Mouse (Mus musculus) adrenal gland, adult 18-20 months (tissue): Measurements from ENCODE around the gene 1700037H04Rik. TPM values are rescaled to one million over a fixed set of nuclear protein-coding genes. Genes with fewer than 3 reads are reported as not detected.

Experiments used
- DNase-seq, 2 experiments: peaks; one replicate each; pipeline ENCODE4 v3.0.0; 2021 to 2022; ENCODE audit warnings: low spot score in 2 of 2
- long read RNA-seq, 2 experiments: library from polyadenylated mRNA; stranded (forward); transcript quantifications; one replicate each; pipeline ENCODE4 v2.0.0; 2021
- total RNA-seq, 2 experiments: library from RNA; stranded (reverse); gene quantifications; 1 replicate in 1 of 2; 2 replicates in 1 of 2; pipeline ENCODE4 v1.2.3; 2021

1700037H04Rik gene
- 100 to 1,000 TPM; 103 to 273 TPM for total RNA-seq
- long read RNA-seq, experiment 1, transcript 1700037H04Rik-202 (6 exons, 1,241 nt) = major isoform, 86 of 122 reads
- long read RNA-seq, experiment 1, transcript 1700037H04Rik-204 (3 exons, 1,647 nt) = minor isoform, 25 of 122 reads
- long read RNA-seq, experiment 1, partial matches to known transcripts = 2 of 122 reads
- long read RNA-seq, experiment 1, other reads (novel, unspliced or antisense) = 8 of 122 reads
- long read RNA-seq, experiment 2, transcript 1700037H04Rik-202 (6 exons, 1,241 nt) = major isoform, 35 of 84 reads
- long read RNA-seq, experiment 2, transcript 1700037H04Rik-204 (3 exons, 1,647 nt) = minor isoform, 33 of 84 reads
- long read RNA-seq, experiment 2, partial matches to known transcripts = 1 of 84 reads
- long read RNA-seq, experiment 2, other reads (novel, unspliced or antisense) = 14 of 84 reads

DNA sequence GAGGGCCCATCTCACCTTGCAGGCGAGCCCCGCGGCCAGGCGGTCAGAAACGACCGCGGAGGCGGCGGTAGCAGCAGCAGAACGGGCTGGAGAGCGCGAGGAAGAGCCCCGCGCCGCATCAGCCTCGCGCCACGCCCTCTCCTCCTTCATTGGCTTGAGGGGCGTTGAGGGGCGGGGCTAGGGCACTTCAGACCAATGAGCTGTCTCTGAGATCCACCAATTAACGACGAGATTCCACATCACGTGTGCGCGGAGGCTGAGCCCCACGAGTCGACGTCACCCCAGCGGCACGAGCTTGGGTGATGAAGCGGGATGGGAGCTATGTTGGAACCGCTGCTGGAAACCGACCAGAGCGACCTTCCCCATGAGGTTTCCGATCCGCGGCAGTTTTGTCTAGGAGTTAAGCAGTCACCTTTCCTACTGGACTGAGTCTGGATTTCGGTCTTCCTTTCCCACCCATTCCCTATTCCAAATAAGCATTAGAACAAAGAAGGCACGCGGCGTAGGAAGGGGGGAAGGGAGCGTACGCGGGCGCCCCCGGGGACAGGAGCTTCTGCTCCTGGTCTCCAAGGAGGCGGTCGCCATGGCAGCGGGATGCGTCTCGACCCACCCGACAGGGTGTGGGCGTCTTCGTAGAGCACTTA lies at the start of gene 1700037H04Rik:
TSS of gene 1700037H04Rik (minus strand) at position 144 of the 644 bp plus-strand sequence.
- peak; percentile 90 to 91 for DNase-seq

DNA sequence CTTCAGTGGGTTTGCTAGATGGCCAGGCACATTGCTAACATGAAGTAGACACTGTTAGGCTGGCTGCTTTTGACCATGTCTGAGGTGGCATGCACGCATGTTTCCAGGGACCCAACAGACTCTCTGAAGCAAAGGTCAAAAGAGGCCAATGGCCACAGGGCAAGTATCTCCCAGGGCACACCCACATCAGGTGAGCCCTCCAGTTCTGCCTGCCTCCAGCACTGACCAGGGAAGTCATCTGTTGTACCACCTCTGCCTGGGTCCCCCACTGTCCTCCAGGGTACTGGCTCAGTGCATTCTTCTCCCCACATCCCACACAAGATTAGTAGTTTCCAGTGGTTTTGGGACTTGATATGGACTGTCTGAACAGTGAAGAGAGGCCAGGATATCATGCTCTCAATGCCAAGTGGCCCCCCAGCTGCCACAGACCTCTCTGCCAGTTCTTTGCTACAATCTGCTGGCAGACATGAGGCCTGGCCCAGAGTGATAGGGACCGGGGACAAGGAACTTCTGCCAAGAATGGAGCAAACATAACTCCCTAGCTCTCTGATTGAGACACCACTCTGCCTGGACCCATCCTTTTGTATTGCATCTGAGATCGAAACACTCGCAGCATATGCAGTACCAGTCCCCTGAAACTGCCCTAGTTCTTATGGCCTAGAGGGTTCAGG lies 49.4 kb upstream of the 1700037H04Rik start:
- no peak for DNase-seq

DNA sequence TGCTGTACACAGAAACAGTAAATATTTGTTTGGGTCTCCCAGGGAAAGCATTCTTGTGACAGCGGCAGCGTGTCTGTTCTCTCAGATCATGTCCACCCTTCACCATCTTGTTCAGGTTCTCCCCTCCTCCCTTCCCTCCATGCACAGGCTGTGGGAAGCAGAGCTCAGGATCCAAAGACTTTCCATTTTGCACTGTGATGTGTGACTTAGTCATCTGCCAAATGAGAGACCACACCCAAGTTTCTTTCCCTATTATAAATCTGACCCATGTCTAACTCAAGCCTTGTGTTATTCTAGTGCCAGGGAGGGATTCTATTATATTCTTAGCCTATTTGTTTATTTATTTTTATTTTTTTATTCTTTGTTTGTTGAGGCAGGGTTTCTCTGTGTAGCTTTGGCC lies 48.5 kb upstream of the 1700037H04Rik start:
- DNase-seq = no peak

DNA sequence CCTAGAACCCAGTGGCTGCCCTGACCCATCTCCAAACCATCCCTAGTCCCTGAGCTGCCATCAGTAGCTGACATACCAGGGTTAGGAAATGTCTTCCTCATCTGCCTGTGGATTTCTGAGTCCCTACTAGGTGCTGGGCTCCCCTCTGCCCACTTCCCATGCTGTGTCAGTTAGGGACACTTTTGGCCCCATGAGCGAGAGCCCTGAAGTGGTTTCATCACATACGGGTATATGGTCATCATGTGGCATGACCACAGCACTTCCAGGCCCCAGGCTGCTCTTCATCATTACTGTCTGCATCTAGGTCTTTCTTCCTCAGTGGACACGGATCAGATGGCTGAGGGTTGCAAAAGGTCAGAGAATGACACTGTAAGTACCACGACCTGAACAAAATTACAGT lies 46.9 kb upstream of the 1700037H04Rik start, which contains the start of gene Ap5s1:
TSS of gene Ap5s1 (plus strand) at position 301 of the 400 bp plus-strand sequence.
- DNase-seq = no peak

DNA sequence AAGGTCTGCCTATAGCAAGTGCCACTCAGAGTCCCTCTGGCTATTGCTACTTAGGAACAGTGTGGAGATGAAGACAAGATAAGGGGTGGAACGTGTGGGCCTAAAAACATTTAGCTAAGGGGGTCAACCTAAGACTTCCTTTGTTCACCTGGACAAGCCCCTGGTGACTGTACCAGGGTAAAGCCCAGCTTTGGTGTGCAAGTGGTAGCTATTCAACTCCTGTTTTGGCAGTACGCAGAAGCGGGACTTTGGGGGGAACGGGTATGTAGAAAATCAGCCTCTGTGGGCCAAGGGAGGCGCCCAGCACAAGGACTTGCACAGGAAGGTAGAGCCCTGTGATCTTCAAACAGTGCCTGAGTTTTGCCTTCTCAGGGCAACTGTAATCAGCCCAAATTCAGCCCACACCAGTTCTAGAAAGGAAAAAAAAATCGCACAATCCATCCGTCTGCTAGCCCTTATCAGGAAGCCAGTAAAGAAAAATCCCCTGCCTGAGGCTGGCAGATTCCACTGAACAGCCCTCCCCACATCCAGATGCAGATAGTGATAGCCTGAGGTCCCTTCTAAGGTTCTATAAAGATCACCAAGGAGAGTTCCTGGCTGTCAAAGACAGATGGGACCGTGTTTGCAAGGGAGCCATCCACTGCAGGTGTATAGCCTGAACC lies 45.8 kb upstream of the 1700037H04Rik start:
- no peak for DNase-seq

DNA sequence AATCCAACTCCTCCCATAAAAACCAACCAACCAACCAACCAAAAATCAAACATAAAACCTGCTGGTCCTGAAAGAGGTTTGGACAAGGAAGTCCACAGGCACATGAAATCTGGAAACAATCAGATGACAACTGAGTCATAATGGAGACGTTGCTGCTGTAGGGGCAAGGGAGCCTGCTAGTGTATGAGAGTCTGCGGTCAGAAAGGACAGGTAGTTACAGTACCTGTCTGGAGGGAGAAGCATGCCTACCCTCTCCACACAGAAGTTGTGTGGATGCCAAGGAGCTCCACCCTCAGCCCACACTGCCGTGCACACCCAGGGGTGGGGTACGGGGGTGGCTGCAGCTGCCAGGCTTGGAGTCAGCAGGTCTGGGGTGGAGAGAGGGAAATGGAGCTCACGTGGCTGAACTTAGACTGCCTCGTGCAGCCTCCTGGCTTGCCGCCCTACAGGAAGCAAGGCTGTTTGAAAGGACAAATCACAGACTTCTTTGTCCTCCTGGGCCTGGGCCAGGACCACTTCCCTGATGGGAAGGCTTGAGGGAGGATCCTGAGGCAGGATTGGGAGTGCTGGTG lies 44.6 kb upstream of the 1700037H04Rik start:
- peak; percentile 83 to 84 for DNase-seq

DNA sequence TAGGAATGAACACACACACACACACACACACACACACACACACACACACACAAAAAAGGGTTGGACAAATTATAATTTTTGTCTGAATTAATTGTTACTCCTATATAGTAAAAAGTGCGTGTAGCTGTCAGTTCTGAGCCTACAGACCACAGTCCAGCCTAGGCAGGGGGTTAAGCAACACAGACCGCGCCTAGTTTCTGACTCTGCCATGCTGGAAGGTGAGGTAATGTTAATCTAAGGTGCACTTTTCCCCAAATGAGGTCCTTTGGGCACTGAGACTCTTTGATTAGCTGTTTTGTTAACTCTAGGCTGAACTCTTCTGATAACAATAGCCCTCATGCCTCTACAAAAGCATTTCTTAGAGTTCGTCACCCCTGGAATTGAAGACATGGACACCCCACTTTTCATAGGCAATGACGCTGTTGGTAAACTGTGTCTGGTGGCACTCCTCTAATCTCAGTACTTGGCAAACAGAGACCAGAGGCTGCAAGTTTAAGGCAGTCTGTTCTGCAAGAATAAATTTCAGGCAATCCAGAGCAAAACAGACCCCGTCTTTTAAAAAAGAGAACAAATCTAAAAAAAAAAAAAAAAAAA lies 44.0 kb upstream of the 1700037H04Rik start:
- no peak for DNase-seq

DNA sequence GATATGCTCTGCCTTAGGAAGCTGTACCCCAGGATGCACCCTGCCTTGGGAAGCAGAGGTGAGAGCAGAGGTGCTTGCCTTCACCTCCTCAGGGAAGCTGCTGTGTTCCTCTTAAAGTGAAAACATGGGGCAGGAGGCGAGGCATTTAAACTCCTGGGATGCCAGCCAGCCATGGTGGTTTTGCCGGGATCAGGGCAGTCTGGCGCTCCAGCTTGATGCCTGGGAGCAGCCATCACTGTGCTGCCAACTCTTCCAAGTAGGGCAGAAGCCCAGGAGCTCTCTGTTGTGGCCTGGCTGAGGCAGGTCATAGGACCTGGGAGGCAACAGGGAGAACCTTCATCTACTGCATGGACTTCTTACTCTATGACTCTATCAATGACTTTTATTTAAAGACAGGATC lies 41.4 kb upstream of the 1700037H04Rik start:
- DNase-seq = no peak

DNA sequence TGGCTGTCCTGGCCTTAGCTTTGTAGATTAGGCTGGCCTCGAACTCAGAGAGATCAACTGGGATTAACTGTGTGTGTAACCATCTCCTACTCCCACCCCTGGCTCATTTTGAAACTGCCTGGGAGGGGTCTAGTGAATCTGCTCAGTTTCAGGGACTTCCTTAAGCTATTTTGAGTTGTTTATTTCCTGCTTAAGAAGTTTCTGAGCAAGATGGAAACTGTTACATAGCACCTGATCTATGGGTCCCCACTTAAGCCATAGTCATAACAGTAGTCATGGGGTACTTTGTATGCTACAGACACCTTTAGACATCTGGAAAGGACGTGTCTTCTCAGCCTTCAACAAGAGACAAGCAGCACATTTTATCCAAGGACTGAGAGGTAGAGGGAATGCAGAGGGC lies 40.8 kb upstream of the 1700037H04Rik start:
- no peak for DNase-seq

DNA sequence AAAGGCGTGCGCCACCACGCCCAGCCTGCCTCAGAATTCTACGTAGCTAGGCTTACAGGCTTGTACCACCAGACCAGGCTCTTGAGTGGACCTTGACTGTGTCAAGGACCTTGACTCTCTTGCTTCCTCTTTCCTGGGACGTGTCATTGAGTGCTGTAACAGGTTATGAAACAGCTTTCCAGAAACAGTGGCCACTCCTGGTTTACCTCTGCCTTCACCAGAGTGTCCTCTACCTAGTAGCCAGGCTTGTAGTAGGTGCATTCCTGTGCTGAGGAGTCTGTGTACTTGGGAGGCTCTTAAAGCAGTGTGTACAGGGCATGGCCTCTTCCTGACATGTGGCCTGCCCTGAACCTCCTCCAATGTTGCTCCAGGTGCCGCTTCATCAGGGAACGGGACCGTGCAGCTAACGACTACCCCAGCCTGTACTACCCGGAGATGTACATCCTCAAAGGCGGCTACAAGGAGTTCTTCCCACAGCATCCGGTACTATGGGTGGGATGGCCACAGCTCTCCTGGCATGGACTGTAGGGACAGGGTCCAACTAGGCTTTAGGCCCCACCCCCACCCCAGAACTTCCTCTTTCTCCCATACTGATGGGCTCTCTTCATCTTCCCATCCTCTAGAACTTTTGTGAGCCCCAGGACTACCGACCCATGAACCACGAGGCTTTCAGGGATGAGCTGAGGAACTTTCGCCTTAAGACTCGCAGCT lies 36.9 kb upstream of the 1700037H04Rik start:
- no peak for DNase-seq

DNA sequence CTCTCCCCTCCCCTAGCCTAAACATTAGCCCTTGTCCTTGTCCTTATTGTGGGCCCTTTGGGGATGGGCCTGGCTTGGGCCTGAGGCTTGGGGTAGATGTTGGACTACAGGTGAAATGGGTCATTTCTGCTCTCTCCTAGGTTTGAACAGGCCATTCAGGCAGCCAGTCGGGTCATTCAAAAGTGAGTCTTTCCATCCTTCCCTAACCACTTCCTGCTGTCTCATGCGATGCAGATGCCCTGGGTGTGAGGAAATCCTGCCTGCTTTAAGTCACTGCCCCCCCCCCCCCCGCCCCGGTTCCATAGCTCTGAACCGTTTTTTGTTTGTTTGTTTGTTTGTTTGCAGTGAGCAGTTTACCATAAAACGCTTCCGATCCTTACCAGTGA lies 31.1 kb upstream of the 1700037H04Rik start:
- DNase-seq = no peak

DNA sequence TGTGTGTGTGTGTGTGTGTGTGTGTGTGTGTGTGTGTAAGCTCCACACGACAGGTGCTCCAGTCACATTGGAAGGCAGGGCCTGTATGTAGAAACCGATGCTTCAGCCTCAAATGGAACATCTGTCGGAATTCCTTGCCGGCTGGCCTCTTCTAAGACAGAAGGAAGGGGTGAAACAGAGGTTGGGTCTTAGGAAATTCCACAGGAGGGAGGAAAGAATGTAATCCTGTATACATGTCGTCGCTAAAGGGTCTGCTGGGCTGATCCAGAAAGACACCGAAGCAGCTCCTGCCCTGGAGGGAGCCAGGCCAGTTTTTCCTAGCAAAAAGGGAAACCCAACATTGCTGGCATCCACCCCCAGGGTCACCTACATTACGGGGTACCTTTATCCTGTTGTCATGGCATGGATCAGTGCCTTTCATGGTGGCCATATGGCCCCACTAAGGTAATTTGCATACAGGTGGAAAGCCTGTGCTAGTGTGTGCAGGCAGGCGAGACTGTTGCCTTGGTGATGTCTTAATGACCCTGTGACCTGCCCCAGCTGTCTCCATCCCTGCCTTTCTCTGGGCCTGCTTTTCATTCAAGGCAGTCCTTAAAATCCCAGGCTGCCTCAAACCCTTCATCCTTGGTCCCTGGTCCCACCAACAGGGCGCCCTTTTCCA lies 30.6 kb upstream of the 1700037H04Rik start:
- no peak for DNase-seq

DNA sequence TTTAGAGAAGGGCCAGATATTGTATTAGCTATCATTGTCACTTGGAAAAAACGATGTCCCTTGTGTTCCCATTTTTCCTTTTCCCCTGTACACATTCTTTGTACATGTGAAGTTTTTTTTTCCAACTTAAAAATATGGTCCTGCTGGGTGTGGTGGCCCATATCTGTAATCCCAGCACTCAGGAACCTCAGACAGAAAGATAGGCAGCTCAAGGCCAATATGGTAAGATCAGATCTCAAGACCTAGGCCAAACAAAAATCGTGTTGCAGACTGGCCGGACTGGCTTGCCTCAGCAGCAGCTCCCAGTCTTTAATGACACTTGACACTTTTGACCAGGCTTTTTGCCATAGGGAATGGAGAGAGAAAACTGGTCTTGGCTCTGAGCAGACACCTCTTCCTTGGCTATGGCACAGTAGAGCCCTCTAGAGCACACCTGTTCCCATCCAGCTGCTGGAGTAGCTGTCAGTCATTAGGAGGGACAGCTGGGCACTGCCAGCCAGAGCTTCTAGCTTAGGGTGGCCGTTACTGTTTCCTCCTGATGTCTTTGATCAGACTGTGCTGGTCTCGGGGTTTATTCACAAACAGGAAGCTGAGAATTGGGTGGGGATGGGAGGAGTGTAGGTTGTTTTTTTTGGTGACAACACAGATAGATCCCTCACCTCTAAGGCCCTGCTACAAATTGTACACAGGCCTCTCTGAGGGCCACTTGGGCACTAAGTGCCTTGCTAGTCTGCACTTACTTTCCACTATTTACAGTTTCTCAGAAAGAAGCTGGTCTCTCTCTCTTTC lies 29.8 kb upstream of the 1700037H04Rik start:
- DNase-seq = no peak

DNA sequence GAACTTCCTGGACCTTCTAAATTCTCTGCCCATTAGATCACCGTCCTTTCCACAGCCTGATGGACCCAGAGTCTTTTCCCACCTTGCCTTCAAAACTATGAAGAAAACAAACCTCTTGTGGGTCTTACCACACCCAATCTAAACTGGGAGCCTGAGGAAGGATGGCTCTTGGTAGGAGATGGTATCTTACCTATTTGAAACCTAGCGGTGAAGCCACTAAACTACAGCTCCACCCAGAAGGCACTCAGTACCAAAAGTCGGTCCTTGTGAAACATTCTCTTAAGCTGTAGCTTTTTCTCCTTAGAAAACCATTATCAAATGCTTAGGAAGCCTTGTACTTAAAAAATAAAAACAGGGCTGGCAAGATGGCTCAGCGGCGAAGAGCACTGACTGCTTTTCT lies 28.4 kb upstream of the 1700037H04Rik start:
- no peak for DNase-seq

DNA sequence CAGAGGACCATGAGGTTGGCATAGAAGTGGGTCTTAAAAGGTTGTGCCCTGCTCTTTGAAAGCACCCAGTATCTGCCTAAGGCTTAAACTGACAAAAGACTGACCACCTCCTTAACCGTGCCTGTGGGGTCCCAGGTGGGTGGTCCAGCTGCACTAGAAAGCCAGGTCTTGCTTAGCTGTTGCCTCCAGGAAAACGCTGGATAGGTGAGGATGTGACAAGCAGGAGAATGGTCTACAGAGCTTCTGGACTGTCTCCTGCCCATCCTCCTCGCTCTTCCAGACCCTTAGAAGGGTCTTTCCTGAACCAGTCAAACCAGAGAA lies 27.7 kb upstream of the 1700037H04Rik start:
- DNase-seq = no peak

DNA sequence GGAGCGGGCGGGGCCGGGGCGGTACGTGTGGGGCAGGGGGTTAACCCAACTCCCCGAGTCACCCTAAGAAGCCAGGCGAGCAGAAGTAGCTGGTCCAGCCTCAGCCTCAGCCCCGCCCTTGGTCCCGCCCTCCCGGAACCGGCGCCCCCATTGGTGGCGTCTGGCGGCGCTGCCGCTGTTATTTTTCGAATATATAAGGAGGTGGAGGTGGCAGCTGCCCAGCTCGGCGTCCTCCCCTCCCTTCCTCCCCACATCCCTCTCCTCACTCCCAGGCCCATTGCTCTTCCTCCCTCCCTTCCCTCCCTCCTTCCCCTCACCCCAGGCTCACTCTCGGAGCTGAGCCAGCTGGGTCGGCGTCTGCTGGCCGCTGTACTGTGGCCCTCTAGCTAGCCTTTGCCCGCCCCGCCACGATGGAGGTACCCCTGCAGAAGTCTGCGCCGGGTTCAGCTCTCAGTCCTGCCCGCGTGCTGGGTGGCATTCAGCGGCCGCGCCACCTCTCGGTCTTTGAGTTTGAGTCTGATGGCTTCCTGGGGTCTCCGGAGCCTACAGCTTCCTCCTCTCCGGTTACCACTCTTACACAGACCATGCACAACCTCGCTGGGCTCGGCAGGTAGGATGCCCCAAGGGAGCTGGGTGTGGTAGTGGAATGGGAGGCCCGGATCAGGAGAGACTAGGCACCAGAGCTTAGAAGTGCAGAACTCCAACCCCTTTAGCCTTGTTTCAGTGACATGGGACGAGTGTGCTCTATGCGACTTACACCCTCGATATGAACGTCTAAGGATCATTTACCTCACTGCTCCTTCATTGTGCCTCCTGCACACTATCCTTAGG lies 27.1 kb upstream of the 1700037H04Rik start, which contains the start of the genes Cdc25b and Spef1:
TSS of gene Cdc25b (plus strand) at position 179 of the 831 bp plus-strand sequence.
TSS of gene Spef1 (minus strand) at position 512 of the 831 bp plus-strand sequence.
- DNase-seq = peak; percentile 64 to 81

DNA sequence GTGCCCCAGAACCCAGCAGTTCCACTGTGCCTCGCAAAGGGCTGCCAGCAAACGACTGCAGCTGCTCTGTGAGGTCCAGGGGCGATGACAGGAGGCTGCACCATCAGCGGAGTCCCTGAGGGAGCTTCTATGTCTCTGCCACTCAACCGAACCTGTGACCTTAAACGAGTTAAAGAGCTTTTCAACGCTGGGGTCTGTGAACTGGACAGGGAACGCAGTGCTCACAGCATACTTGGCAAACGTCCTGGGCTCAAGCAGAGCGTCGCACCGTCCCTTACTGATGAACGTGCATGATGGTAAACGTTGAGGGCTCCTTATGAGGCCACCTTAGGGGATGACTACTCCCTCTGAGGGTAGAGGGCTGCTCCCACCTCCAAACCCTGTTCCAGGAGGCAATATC lies 26.5 kb upstream of the 1700037H04Rik start:
- DNase-seq = no peak
